Mouse (Mus musculus) midbrain, embryonic 16.5 days (tissue): ENCODE measurements around the gene Ccrl2. TPM values are rescaled to one million over a fixed set of nuclear protein-coding genes. Genes with fewer than 3 reads are reported as not detected.
A peak's percentile ranks its signal among the peaks of the same experiment; 100 is the strongest.

Experiments used
- ATAC-seq: fragments of 200-750 bp; cut with Nextera tagmentation; 2 replicates; pipeline ENCODE4 v1.8.0; 2017; ENCODE audit warnings: moderate TSS enrichment
- H3K27ac ChIP-seq: fragments of 300-500 bp; sonication (generic); 2 replicates; pipeline ENCODE4 v1.5.1; 2014; ENCODE audit warnings: mild to moderate bottlenecking, low read length, mixed read lengths
- H3K27me3 ChIP-seq: fragments of 300-500 bp; sonication (generic); 2 replicates; pipeline ENCODE4 v1.6.1; 2014; ENCODE audit warnings: low read depth, low read length, mixed read lengths; ENCODE audit not compliant: control insufficient read depth, insufficient read depth
- H3K36me3 ChIP-seq: fragments of 300-500 bp; sonication (generic); 2 replicates; pipeline ENCODE4 v1.6.1; 2014; ENCODE audit warnings: mild to moderate bottlenecking, low read length, moderate library complexity, mixed read lengths; ENCODE audit not compliant: control insufficient read depth, insufficient read depth
- H3K4me1 ChIP-seq: fragments of 300-500 bp; sonication (generic); 2 replicates; pipeline ENCODE4 v1.6.1; 2014; ENCODE audit warnings: mild to moderate bottlenecking, low read length, mixed read lengths; ENCODE audit not compliant: control insufficient read depth, insufficient read depth
- H3K4me2 ChIP-seq: fragments of 300-500 bp; sonication (generic); 2 replicates; pipeline ENCODE4 v1.6.1; 2014; ENCODE audit warnings: mild to moderate bottlenecking, low read length, mixed read lengths
- H3K4me3 ChIP-seq: fragments of 300-500 bp; sonication (generic); 2 replicates; pipeline ENCODE4 v1.5.1; 2014; ENCODE audit warnings: low read depth, mild to moderate bottlenecking, low read length, moderate library complexity, mixed read lengths
- H3K9ac ChIP-seq: fragments of 300-500 bp; sonication (generic); 2 replicates; pipeline ENCODE4 v1.6.1; 2014; ENCODE audit warnings: low read depth, low read length, mixed read lengths
- H3K9me3 ChIP-seq: fragments of 300-500 bp; sonication (generic); replicated peaks from 2 replicates; pipeline ENCODE4 v1.6.1; 2014; ENCODE audit warnings: mild to moderate bottlenecking, low read length, mixed read lengths; ENCODE audit not compliant: control insufficient read depth, poor library complexity, severe bottlenecking
- WGBS: fragments of 180-500 bp; shearing (Covaris S2); extraction: QIAGEN DNeasy Blood & Tissue Kit; methylation state at CpG from one replicate; pipeline ENCODE4 v1.1.7; 2014; 5-methylcytosine and 5-hydroxymethylcytosine counted together
- polyA plus RNA-seq: library from polyadenylated mRNA; unstranded; fragments of >200 nt; fragmentation: Nextera tagmentation; extraction: Ambion mirVana; gene quantifications from 2 replicates; pipeline ENCODE4 v1.2.1, GENCODE M21; 2015

The Ccrl2 gene
- polyA plus RNA-seq = 1.2 and 1.4 TPM in 2 replicates

GRCm38 (mm10) chr9:111056798-111057543 lies at the start of gene Ccrl2:
TSS of gene Ccrl2 (minus strand) at chr9:111057519.
- Histone ChIP-seq H3K27me3 (no peaks in the 10 kb centered on the region), H3K4me2 (peak within 1 kb of the TSS; percentile 15), H3K9me3 (no peaks in the 10 kb centered on the region), H3K9ac (no peak within 1 kb of the TSS), H3K4me3 (no peak within 1 kb of the TSS), H3K36me3 (no peaks in the 10 kb centered on the region), H3K4me1 (no peaks in the 10 kb centered on the region), H3K27ac (no peak within 1 kb of the TSS)
- ATAC-seq = no peak
- WGBS = 62% methylated on average over 17 of the region's 17 CpGs

- Histone ChIP-seq H3K4me3 (no peak overlapping the region), H3K27ac (no peak overlapping the region), H3K36me3 (no peaks in the 10 kb centered on the region), H3K4me2 (no peak overlapping the region), H3K27me3 (no peaks in the 10 kb centered on the region), H3K9ac (no peak overlapping the region), H3K4me1 (no peaks in the 10 kb centered on the region), H3K9me3 (no peaks in the 10 kb centered on the region)
- 94% methylated on average over 5 of the region's 5 CpGs for WGBS
- ATAC-seq = no peak
Observed at GRCm38 (mm10) chr9:111103893-111104292, 46.6 kb upstream of the Ccrl2 start.

GRCm38 (mm10) chr9:111103293-111103692 lies 46.0 kb upstream of the Ccrl2 start:
- no peaks in the 10 kb centered on the region for H3K4me1 ChIP-seq
- ATAC-seq = no peak
- no peaks in the 10 kb centered on the region for H3K9me3 ChIP-seq
- no peaks in the 10 kb centered on the region for H3K36me3 ChIP-seq
- no peak overlapping the region for H3K27ac ChIP-seq
- no peaks in the 10 kb centered on the region for H3K27me3 ChIP-seq
- H3K4me2 ChIP-seq = no peak overlapping the region
- no peak overlapping the region for H3K9ac ChIP-seq
- H3K4me3 ChIP-seq = no peak overlapping the region
- WGBS = 85% methylated on average over 5 of the region's 5 CpGs

GRCm38 (mm10) chr9:111100406-111100805 lies 43.1 kb upstream of the Ccrl2 start:
- Histone ChIP-seq H3K27ac (no peak overlapping the region), H3K4me1 (no peaks in the 10 kb centered on the region), H3K4me2 (no peak overlapping the region), H3K36me3 (no peaks in the 10 kb centered on the region), H3K27me3 (no peaks in the 10 kb centered on the region), H3K9me3 (no peaks in the 10 kb centered on the region), H3K4me3 (no peak overlapping the region), H3K9ac (no peak overlapping the region)
- WGBS = 89% methylated on average over 3 of the region's 3 CpGs
- ATAC-seq = no peak

GRCm38 (mm10) chr9:111097543-111097942 lies 40.2 kb upstream of the Ccrl2 start:
- 63% methylated on average over 6 of the region's 6 CpGs for WGBS
- no peaks in the 10 kb centered on the region for H3K9me3 ChIP-seq
- no peak overlapping the region for H3K9ac ChIP-seq
- no peaks in the 10 kb centered on the region for H3K4me1 ChIP-seq
- H3K27me3 ChIP-seq = no peaks in the 10 kb centered on the region
- no peaks in the 10 kb centered on the region for H3K36me3 ChIP-seq
- H3K27ac ChIP-seq = no peak overlapping the region
- H3K4me3 ChIP-seq = no peak overlapping the region
- ATAC-seq = no peak
- no peak overlapping the region for H3K4me2 ChIP-seq

GRCm38 (mm10) chr9:111096419-111097326 lies 39.4 kb upstream of the Ccrl2 start:
- Histone ChIP-seq H3K9ac (no peak overlapping the region), H3K36me3 (no peaks in the 10 kb centered on the region), H3K9me3 (no peaks in the 10 kb centered on the region), H3K4me2 (no peak overlapping the region), H3K4me1 (no peaks in the 10 kb centered on the region), H3K4me3 (no peak overlapping the region), H3K27me3 (no peaks in the 10 kb centered on the region), H3K27ac (no peak overlapping the region)
- no peak for ATAC-seq
- WGBS = 84% methylated on average over 16 of the region's 16 CpGs

GRCm38 (mm10) chr9:111095710-111096109 lies 38.4 kb upstream of the Ccrl2 start:
- H3K4me3 ChIP-seq = no peak overlapping the region
- no peak for ATAC-seq
- no peaks in the 10 kb centered on the region for H3K9me3 ChIP-seq
- H3K27ac ChIP-seq = no peak overlapping the region
- H3K27me3 ChIP-seq = no peaks in the 10 kb centered on the region
- no peaks in the 10 kb centered on the region for H3K36me3 ChIP-seq
- H3K9ac ChIP-seq = no peak overlapping the region
- no peak overlapping the region for H3K4me2 ChIP-seq
- 87% methylated on average over 7 of the region's 7 CpGs for WGBS
- H3K4me1 ChIP-seq = no peaks in the 10 kb centered on the region

- 82% methylated on average over 5 of the region's 5 CpGs for WGBS
- H3K9me3 ChIP-seq = no peaks in the 10 kb centered on the region
- H3K4me2 ChIP-seq = no peak overlapping the region
- no peak overlapping the region for H3K9ac ChIP-seq
- H3K36me3 ChIP-seq = no peaks in the 10 kb centered on the region
- H3K4me3 ChIP-seq = no peak overlapping the region
- H3K27ac ChIP-seq = no peak overlapping the region
- no peak for ATAC-seq
- H3K27me3 ChIP-seq = no peaks in the 10 kb centered on the region
- H3K4me1 ChIP-seq = no peaks in the 10 kb centered on the region
Observed at GRCm38 (mm10) chr9:111094626-111095025, 37.3 kb upstream of the Ccrl2 start.

GRCm38 (mm10) chr9:111093094-111093493 lies 35.8 kb upstream of the Ccrl2 start:
- Histone ChIP-seq H3K27me3 (no peaks in the 10 kb centered on the region), H3K4me1 (0 out of 2 replicates have a peak, but pooled peaks cover 3% of the 10 kb centered on the region), H3K9me3 (no peaks in the 10 kb centered on the region), H3K4me2 (no peak overlapping the region), H3K27ac (no peak overlapping the region), H3K4me3 (no peak overlapping the region), H3K9ac (no peak overlapping the region), H3K36me3 (no peaks in the 10 kb centered on the region)
- no peak for ATAC-seq
- 32% methylated on average over 5 of the region's 5 CpGs for WGBS
